Mouse (Mus musculus) heart, embryonic 15.5 days (tissue): ENCODE data around the gene Cmah. TPM values are rescaled to one million over a fixed set of nuclear protein-coding genes. Genes with fewer than 3 reads are reported as not detected.

Experiments used
- ATAC-seq: fragments of 200-750 bp; cut with Nextera tagmentation; replicated peaks from 2 replicates; pipeline ENCODE4 v1.8.0; 2017; ENCODE audit warnings: low read depth, moderate TSS enrichment; ENCODE audit not compliant: insufficient number of reproducible peaks, insufficient read depth, low FRiP score
- H3K27ac ChIP-seq: fragments of 300-500 bp; sonication (generic); 2 replicates; pipeline ENCODE4 v1.5.1; 2015; ENCODE audit warnings: mild to moderate bottlenecking, inconsistent platforms
- H3K27me3 ChIP-seq: fragments of 300-500 bp; sonication (generic); 2 replicates; pipeline ENCODE4 v1.6.1; 2015; ENCODE audit warnings: inconsistent platforms
- H3K36me3 ChIP-seq: fragments of 300-500 bp; sonication (generic); 2 replicates; pipeline ENCODE4 v1.6.1; 2015; ENCODE audit warnings: mild to moderate bottlenecking, inconsistent platforms
- H3K4me1 ChIP-seq: fragments of 300-500 bp; sonication (generic); replicated peaks from 2 replicates; pipeline ENCODE4 v1.6.1; 2015; ENCODE audit warnings: inconsistent platforms
- H3K4me2 ChIP-seq: fragments of 300-500 bp; sonication (generic); 2 replicates; pipeline ENCODE4 v1.6.1; 2015; ENCODE audit warnings: inconsistent platforms, mild to moderate bottlenecking, moderate library complexity
- H3K4me3 ChIP-seq: fragments of 300-500 bp; sonication (generic); 2 replicates; pipeline ENCODE4 v1.5.1; 2015; ENCODE audit warnings: mild to moderate bottlenecking, inconsistent platforms
- H3K9ac ChIP-seq: fragments of 300-500 bp; sonication (generic); 2 replicates; pipeline ENCODE4 v1.6.1; 2015; ENCODE audit warnings: mild to moderate bottlenecking, inconsistent platforms
- H3K9me3 ChIP-seq: fragments of 300-500 bp; sonication (generic); replicated peaks from 2 replicates; pipeline ENCODE4 v1.6.1; 2016; ENCODE audit warnings: inconsistent platforms
- WGBS: fragments of 180-500 bp; shearing (Covaris S2); methylation state at CpG from one replicate; pipeline ENCODE4 v1.1.7; 2015; ENCODE audit warnings: mixed read lengths; 5-methylcytosine and 5-hydroxymethylcytosine counted together
- polyA plus RNA-seq: library from polyadenylated mRNA; unstranded; fragments of >200 nt; fragmentation: Nextera tagmentation; extraction: Ambion mirVana; gene quantifications from 2 replicates; pipeline ENCODE4 v1.2.1, GENCODE M21; 2015

Cmah gene
- polyA plus RNA-seq, 1 experiment from 2014 or later = 0.45 TPM

DNA sequence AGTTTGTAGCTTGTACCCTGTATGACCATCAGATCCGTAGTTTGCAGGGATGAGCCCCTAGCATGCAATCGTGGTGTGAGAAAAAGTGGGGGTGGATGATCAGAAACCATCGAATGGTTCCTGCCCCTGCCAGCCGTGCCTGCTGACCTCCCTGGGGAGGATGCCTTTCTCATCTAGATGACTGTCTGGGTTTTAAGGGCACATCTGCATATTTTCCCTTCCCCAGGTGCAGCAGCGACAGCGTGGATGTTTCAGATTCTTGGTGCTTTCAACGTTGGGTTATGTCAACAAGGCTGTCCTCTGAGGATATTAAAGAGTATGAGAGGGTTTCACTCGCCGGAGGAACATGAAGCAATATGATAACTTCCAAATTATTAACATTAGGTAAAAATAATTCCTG, 158.8 kb downstream of the Cmah start:
- H3K27ac ChIP-seq = no peak overlapping the region
- H3K9ac ChIP-seq = no peak overlapping the region
- H3K4me1 ChIP-seq = peaks cover 3% of the 10 kb centered on the region
- no peak overlapping the region for H3K4me3 ChIP-seq
- H3K4me2 ChIP-seq = no peak overlapping the region
- ATAC-seq = no peak
- 70% methylated on average over 9 of the region's 9 CpGs for WGBS
- no peaks in the 10 kb centered on the region for H3K27me3 ChIP-seq
- no peaks in the 10 kb centered on the region for H3K36me3 ChIP-seq
- no peaks in the 10 kb centered on the region for H3K9me3 ChIP-seq

DNA sequence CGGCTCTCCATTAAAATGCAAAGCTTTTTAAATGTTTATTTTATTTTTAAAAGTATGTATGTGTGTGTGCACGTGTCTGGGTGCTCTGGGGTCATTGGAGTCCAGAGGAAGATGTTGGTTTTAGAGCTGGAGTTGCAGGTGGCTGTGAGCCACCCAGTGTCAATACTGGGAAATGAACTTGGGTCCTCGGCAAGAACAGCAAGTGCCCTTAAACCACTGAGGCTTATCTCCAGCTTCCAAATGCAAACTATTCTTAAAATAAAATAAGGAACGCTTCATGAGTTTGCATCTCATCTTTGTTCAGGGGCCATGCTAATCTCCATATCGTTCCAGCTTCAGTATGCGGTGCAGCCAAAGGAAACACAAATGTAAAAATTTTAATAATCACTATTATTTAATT, 159.2 kb downstream of the Cmah start:
- H3K27ac ChIP-seq = no peak overlapping the region
- H3K9ac ChIP-seq = no peak overlapping the region
- peaks cover 2% of the 10 kb centered on the region for H3K4me1 ChIP-seq
- 68% methylated on average over 6 of the region's 6 CpGs for WGBS
- no peak overlapping the region for H3K4me2 ChIP-seq
- no peak for ATAC-seq
- no peaks in the 10 kb centered on the region for H3K36me3 ChIP-seq
- no peaks in the 10 kb centered on the region for H3K9me3 ChIP-seq
- no peaks in the 10 kb centered on the region for H3K27me3 ChIP-seq
- no peak overlapping the region for H3K4me3 ChIP-seq

DNA sequence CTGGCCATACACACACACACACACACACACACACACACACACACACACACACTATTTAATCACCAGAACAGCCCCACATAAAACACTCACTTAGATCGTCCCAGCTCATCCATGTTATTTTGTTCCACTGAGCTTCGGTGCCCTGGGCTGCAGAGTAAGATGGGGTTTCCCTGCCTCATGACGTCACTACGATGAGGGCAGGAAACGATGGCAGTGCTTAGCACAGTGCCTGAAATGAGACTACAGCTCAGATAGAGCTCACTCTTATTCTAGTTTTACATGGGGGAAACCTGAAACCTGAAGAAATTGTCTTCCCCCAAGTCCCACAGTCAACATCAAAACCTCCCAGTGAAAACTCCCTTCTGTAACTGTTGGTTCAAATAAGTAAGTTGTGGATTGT, 159.9 kb downstream of the Cmah start:
- Histone ChIP-seq H3K4me2 (no peak overlapping the region), H3K4me3 (no peak overlapping the region), H3K27me3 (no peaks in the 10 kb centered on the region), H3K27ac (no peak overlapping the region), H3K36me3 (no peaks in the 10 kb centered on the region), H3K9ac (no peak overlapping the region), H3K9me3 (no peaks in the 10 kb centered on the region), H3K4me1 (no peaks in the 10 kb centered on the region; the same call in 1 of the 2 replicates)
- ATAC-seq = no peak
- WGBS = 82% methylated on average over 5 of the region's 5 CpGs

DNA sequence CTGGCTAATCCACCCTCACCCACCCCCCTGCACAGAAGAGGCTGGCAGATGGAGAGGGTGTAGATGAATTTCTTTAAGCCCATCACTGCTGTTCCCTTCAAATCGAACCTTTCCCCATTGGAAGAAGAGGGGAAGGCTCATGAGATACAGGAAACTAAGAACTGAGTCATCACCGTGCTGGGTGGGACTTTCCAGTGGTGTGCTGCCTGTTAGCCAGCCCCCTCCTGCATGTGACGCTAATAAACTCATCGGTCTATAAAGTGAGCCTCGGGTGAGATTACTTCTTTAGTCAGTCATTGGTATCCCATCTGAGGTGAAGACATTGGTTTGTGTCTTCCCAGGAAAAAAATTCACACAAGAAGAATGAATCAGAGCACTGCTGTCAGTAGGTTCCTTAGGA, 160.3 kb downstream of the Cmah start:
- Histone ChIP-seq H3K4me2 (no peak overlapping the region), H3K36me3 (no peaks in the 10 kb centered on the region), H3K9me3 (no peaks in the 10 kb centered on the region), H3K27me3 (no peaks in the 10 kb centered on the region), H3K9ac (no peak overlapping the region), H3K4me3 (no peak overlapping the region), H3K4me1 (no peaks in the 10 kb centered on the region), H3K27ac (no peak overlapping the region)
- ATAC-seq = no peak
- 85% methylated on average over 5 of the region's 5 CpGs for WGBS

DNA sequence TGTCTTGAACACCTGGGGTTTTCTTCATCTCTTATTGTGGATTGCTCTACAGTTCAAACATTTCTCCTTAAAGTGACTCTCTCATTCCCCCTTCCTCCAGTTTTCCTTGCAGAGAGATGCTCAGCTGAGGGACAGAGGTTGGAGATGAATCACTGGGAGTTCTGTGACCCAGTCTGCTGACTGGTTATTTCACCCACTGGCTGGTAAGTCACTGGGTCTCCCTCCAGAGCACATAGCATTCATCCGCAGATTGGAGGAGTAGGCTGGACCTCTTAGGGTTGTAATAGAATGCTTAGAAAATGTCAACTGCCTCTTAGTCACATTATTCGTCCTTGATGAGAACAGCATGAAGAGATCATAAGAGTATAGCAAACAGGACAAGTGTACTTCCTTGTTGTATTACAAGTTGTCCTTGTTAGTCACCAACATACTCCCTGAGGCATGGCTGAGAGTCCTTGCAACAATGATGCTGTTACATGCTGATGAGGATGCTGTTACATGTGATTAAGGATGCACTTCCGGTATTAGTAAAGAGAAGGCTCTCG, 161.4 kb downstream of the Cmah start:
- Histone ChIP-seq H3K4me3 (no peak overlapping the region), H3K4me2 (no peak overlapping the region), H3K27me3 (no peaks in the 10 kb centered on the region), H3K27ac (no peak overlapping the region), H3K9me3 (no peaks in the 10 kb centered on the region), H3K36me3 (no peaks in the 10 kb centered on the region), H3K4me1 (no peaks in the 10 kb centered on the region), H3K9ac (no peak overlapping the region)
- 84% methylated on average over 4 of the region's 4 CpGs for WGBS
- ATAC-seq = no peak

DNA sequence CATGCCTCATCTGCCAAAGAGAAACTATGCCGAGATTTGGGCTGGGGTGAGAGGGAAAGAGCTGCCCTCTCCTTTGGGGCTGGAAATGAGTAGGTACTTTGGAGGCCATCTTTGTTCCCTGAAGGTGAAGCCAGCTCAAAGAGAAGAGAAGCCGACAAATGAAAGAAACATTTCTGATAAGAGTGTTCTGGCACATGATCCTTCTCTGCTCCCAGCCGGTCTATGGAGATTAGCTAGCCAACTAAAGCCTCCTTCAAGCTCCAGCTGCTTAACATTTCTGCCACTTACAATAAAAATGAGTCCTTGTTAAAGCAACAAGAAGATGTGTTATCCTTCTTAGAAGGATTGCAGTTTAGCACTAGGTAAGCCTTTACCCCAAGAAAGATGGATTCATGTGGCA, 162.3 kb downstream of the Cmah start:
- H3K4me3 ChIP-seq = no peak overlapping the region
- no peaks in the 10 kb centered on the region for H3K36me3 ChIP-seq
- no peaks in the 10 kb centered on the region for H3K4me1 ChIP-seq
- H3K27me3 ChIP-seq = no peaks in the 10 kb centered on the region
- H3K9me3 ChIP-seq = no peaks in the 10 kb centered on the region
- no peak overlapping the region for H3K27ac ChIP-seq
- WGBS = 44% methylated on average over 3 of the region's 3 CpGs
- H3K9ac ChIP-seq = no peak overlapping the region
- no peak for ATAC-seq
- no peak overlapping the region for H3K4me2 ChIP-seq

DNA sequence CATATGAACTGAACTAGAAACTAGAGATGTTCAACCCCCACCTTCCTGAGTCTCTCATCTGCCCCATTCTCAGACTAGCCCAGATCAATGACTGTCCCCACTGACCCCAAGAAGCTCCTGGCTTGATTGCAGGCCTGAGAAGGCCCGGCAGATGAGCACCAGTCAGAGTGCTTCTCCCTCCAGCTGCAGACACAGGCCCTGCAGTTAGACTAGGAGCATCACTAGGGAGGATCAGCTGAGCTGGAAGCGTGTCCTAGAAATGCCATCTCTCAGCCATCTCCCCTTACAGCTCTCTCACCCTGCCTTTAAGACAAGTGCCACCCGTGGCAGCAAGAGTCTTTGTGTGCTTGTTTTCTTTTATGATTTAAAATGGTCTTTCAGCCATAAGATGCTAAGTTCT, 162.8 kb downstream of the Cmah start:
- Histone ChIP-seq H3K36me3 (no peaks in the 10 kb centered on the region), H3K27me3 (no peaks in the 10 kb centered on the region), H3K9me3 (no peaks in the 10 kb centered on the region), H3K9ac (no peak overlapping the region), H3K27ac (no peak overlapping the region), H3K4me3 (no peak overlapping the region), H3K4me2 (no peak overlapping the region), H3K4me1 (no peaks in the 10 kb centered on the region)
- 68% methylated on average over 3 of the region's 3 CpGs for WGBS
- ATAC-seq = no peak

DNA sequence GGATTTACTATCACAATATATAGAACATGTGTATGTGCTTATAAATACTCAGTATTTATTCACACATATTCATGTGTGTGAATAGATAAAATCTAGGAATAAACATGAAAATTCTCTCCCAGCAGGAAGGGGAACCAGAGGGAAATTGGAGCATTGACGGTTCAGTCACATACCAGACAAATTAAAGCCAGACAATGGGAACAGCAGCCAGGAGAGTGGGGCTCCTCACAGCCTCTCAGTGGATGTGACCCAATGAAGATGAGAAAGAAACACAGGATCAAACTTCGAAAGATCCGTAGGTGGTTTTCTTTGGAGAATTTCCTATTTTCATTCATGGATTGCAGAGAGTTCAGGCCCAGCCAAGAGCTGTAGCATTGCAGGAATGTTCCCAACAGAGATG, 163.9 kb downstream of the Cmah start:
- H3K9ac ChIP-seq = no peak overlapping the region
- 76% methylated on average over 3 of the region's 3 CpGs for WGBS
- H3K4me1 ChIP-seq = peaks cover 3% of the 10 kb centered on the region
- H3K36me3 ChIP-seq = no peaks in the 10 kb centered on the region
- no peaks in the 10 kb centered on the region for H3K9me3 ChIP-seq
- no peaks in the 10 kb centered on the region for H3K27me3 ChIP-seq
- H3K27ac ChIP-seq = no peak overlapping the region
- H3K4me2 ChIP-seq = no peak overlapping the region
- no peak for ATAC-seq
- no peak overlapping the region for H3K4me3 ChIP-seq

DNA sequence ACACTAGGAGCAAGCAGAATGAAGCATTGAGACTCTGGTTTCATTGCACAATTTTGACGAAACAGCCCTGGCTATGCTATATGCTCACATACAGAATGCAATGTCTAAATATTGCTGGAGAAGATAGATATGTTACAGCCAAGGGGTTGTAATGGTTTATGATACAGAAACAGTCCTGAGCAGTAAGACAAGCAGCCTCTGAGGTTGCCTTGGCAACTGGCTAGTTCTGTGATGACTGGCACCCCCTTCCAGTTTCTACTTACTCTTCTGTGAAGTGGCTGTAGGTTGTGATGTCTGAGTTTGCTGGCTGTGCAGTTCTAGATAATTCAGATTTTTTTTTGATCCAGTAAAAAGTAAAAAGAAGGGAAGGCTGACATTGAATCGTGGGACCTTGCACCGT, 166.6 kb downstream of the Cmah start:
- no peak for ATAC-seq
- WGBS = 90% methylated on average over 3 of the region's 3 CpGs
- Histone ChIP-seq H3K4me1 (peaks cover 21% of the 10 kb centered on the region), H3K4me3 (no peak overlapping the region), H3K27ac (no peak overlapping the region), H3K27me3 (no peaks in the 10 kb centered on the region), H3K9me3 (no peaks in the 10 kb centered on the region), H3K36me3 (no peaks in the 10 kb centered on the region), H3K4me2 (no peak overlapping the region), H3K9ac (no peak overlapping the region)

DNA sequence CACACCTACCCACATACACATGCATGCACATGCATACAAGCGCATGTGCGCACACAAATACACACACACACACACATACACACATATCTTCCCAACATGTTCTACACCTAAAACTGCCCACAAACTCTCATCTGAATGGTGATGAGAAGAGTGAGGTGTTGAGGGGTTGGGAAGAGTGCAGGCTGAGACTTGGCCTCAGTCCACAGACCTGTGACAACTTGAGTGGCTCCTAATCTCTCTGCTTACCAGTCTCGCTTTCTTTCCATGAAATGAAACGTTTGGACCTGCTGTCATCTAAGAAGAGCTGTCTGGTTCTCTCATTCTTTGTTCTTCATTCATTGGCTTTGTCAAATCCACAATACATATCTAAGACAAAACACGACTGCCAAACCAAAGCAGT, 169.1 kb downstream of the Cmah start:
- Histone ChIP-seq H3K9ac (no peak overlapping the region), H3K27ac (peak overlapping the region; percentile 32), H3K4me2 (no peak overlapping the region), H3K36me3 (no peaks in the 10 kb centered on the region), H3K9me3 (no peaks in the 10 kb centered on the region), H3K27me3 (no peaks in the 10 kb centered on the region), H3K4me1 (peaks cover 26% of the 10 kb centered on the region), H3K4me3 (no peak overlapping the region)
- 56% methylated on average over 5 of the region's 5 CpGs for WGBS
- peak; percentile 53 for ATAC-seq

DNA sequence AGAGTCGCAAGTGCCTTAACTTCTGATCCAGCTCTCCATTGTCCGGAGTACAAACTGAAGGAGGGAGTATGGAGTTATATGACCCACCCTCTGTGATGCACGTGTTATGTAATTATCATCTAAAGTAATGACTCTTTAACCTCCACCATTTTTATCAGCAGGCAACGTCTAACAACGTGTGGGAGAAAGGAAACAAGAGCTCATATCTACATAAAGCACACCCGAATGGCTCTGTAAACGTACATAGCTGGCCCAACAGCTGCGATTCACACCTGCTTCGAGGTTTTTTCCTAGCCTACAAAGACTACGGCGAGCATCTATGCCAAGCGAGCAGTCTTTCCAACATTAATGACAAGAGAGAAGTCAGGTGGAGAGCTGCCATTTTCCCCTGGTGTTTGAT, 169.8 kb downstream of the Cmah start:
- no peak overlapping the region for H3K9ac ChIP-seq
- H3K36me3 ChIP-seq = no peaks in the 10 kb centered on the region
- H3K4me3 ChIP-seq = no peak overlapping the region
- no peaks in the 10 kb centered on the region for H3K27me3 ChIP-seq
- no peak for ATAC-seq
- H3K4me2 ChIP-seq = no peak overlapping the region
- peak overlapping the region; percentile 32; the same call in 1 of the 2 replicates for H3K27ac ChIP-seq
- H3K4me1 ChIP-seq = peaks cover 26% of the 10 kb centered on the region
- H3K9me3 ChIP-seq = no peaks in the 10 kb centered on the region
- WGBS = 46% methylated on average over 12 of the region's 12 CpGs

DNA sequence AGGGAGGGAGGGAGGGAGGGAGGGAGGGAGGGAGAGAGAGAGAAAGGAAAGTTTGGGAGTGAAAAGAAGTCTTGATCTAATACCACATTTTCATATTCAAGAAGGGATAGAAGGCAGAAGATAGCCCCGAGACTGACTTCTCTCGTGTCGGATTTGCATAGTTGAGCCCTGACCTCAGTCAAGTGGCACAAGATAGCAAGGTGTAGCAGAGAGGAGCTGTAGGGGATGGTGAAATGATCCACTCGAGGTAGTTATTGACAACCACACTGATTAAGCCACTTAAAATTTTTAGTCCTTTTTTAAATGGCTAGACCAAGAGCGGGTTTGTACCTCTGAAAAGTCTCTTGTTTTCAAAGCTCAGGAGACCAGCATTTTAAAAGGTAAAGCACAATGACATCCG, 171.1 kb downstream of the Cmah start:
- Histone ChIP-seq H3K4me1 (peaks cover 27% of the 10 kb centered on the region), H3K9me3 (no peaks in the 10 kb centered on the region), H3K27me3 (no peaks in the 10 kb centered on the region), H3K27ac (no peak overlapping the region), H3K9ac (no peak overlapping the region), H3K4me2 (no peak overlapping the region), H3K4me3 (no peak overlapping the region), H3K36me3 (no peaks in the 10 kb centered on the region)
- 47% methylated on average over 6 of the region's 6 CpGs for WGBS
- ATAC-seq = 0 out of 2 replicates have a peak, but pooled peaks have one; percentile 36
